Mouse (Mus musculus): ENCODE data around the gene Ppm1d. TPM values are rescaled to one million over a fixed set of nuclear protein-coding genes. Genes with fewer than 3 reads are reported as not detected.

The Ppm1d gene
- polyA plus RNA-seq, 1 experiment from 2014 or later, result 18.1 TPM

GRCm38 (mm10) chr11:85392179-85392863 is 81.3 kb downstream of the Ppm1d start:
- Histone ChIP-seq H3K4me3 (no peak overlapping the region), H3K9me3 (no peaks in the 10 kb centered on the region), H3K4me1 (peaks cover 12% of the 10 kb centered on the region; the same call in 1 of the 2 replicates), H3K9ac (no peak overlapping the region; the same call in 1 of the 2 replicates), H3K36me3 (replicated peaks) (no peaks in the 10 kb centered on the region), H3K27ac (no peak overlapping the region), H3K27me3 (replicated peaks) (no peaks in the 10 kb centered on the region), H3K4me2 (no peak overlapping the region)
- WGBS, result 36% methylated on average over 12 of the region's 12 CpGs
- no peak for ATAC-seq (replicated peaks)

DNA sequence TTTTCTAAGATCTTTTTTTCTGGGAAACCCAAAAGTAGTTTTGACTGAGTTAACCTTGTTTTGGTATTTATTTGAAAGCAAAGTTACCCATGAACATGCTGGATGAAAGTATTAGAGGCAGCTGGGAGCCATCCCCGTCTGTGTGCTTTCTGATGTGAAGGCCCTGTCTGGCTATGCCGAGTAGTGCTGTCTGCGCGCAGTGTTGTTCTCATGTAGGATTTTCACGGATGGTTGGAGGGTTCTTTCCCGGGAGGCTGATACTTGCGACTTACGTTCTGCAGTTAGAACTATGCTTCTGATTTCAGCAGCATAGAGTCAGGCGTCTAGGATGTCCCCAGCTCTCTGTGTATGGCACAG is 81.8 kb downstream of the Ppm1d start:
- Histone ChIP-seq H3K27ac (no peak overlapping the region), H3K9ac (no peak overlapping the region; the same call in 1 of the 2 replicates), H3K4me3 (no peak overlapping the region), H3K27me3 (replicated peaks) (no peaks in the 10 kb centered on the region), H3K4me2 (no peak overlapping the region), H3K36me3 (replicated peaks) (no peaks in the 10 kb centered on the region), H3K4me1 (peaks cover 12% of the 10 kb centered on the region; the same call in 1 of the 2 replicates), H3K9me3 (no peaks in the 10 kb centered on the region)
- 21% methylated on average over 9 of the region's 9 CpGs for WGBS
- no peak for ATAC-seq (replicated peaks)

GRCm38 (mm10) chr11:85393990-85394389 is 82.9 kb downstream of the Ppm1d start:
- no peaks in the 10 kb centered on the region for H3K9me3 ChIP-seq
- H3K4me1 ChIP-seq, result peaks cover 12% of the 10 kb centered on the region; the same call in 1 of the 2 replicates
- no peak for ATAC-seq (replicated peaks)
- no peak overlapping the region for H3K4me2 ChIP-seq
- H3K36me3 ChIP-seq (replicated peaks), result no peaks in the 10 kb centered on the region
- no peaks in the 10 kb centered on the region for H3K27me3 ChIP-seq (replicated peaks)
- H3K27ac ChIP-seq, result no peak overlapping the region
- no peak overlapping the region for H3K9ac ChIP-seq
- no peak overlapping the region for H3K4me3 ChIP-seq
- WGBS, result 61% methylated on average over 3 of the region's 3 CpGs

DNA sequence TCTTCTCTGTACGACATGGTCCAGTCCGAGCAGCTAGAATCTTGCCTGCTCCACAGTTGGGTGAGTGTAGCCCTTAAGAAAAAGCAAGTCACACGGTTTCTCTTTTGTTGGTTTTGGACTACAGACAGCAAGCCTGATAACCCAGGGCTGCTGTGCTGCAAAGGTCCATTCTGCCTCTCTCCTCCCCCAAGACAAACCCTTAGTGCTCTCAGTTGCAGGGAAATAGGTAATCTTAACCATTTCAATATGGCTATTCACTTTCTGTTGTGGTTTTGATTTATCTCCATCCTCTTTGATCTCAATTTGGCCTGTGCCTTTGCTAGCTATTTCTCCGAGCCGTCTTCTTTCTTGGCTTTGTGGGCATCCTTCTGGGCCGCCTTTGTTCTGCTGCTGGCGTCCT is 84.3 kb downstream of the Ppm1d start:
- no peak for ATAC-seq (replicated peaks)
- H3K4me3 ChIP-seq, result no peak overlapping the region
- H3K27me3 ChIP-seq (replicated peaks), result no peaks in the 10 kb centered on the region
- WGBS, result 17% methylated on average over 7 of the region's 7 CpGs
- H3K9ac ChIP-seq, result no peak overlapping the region
- H3K4me2 ChIP-seq, result no peak overlapping the region
- H3K9me3 ChIP-seq, result no peaks in the 10 kb centered on the region
- H3K4me1 ChIP-seq, result peaks cover 12% of the 10 kb centered on the region; the same call in 1 of the 2 replicates
- H3K27ac ChIP-seq, result no peak overlapping the region
- no peaks in the 10 kb centered on the region for H3K36me3 ChIP-seq (replicated peaks)

Other genes starting within 250 kb of the Ppm1d start
- 12.2 and 12.7 TPM in 2 replicates for gene Usp32, start 171.1 kb upstream of the Ppm1d start, polyA plus RNA-seq (2015; fragmentation: Nextera tagmentation; extraction: Ambion mirVana)
- 0.62 and 1.2 TPM in 2 replicates for gene 1700125H20Rik, start 140.8 kb upstream of the Ppm1d start, polyA plus RNA-seq (2015; fragmentation: Nextera tagmentation; extraction: Ambion mirVana)
- 44.9 and 45.7 TPM in 2 replicates for gene Appbp2, start 76.1 kb upstream of the Ppm1d start, polyA plus RNA-seq (2015; fragmentation: Nextera tagmentation; extraction: Ambion mirVana)
- 30.8 and 33.1 TPM in 2 replicates for gene Bcas3, start 41.9 kb downstream of the Ppm1d start, polyA plus RNA-seq (2015; fragmentation: Nextera tagmentation; extraction: Ambion mirVana)